Mouse (Mus musculus): Measurements from ENCODE around the gene Gm20850.
"Not testable (repeated sequence)": the region's sequence is repeated elsewhere in the genome, so short reads cannot be mapped to it uniquely, and the experiment has no call there.

Gm20850 gene

GRCm38 (mm10) chrY:75715022-75715421 is at the start of gene Gm20850:
TSS of gene Gm20850 (plus strand) at chrY:75715322.
- not testable (repeated sequence) for DNase-seq (ENCODE audit: low read depth, low spot score)

All from ZHBTc4 (cell line).